Mouse (Mus musculus): Measurements from ENCODE around the gene Bpifa1. TPM values are rescaled to one million over a fixed set of nuclear protein-coding genes. Genes with fewer than 3 reads are reported as not detected.
"Not testable (repeated sequence)": the region's sequence is repeated elsewhere in the genome, so short reads cannot be mapped to it uniquely, and the experiment has no call there.

Bpifa1 gene
- polyA plus RNA-seq (2017; shearing (Covaris generic)): not detected

GRCm38 (mm10) chr2:154142580-154142979 is at the start of gene Bpifa1:
Gene Bpifa1 (plus strand): TSS chr2:154142880.
- no peak for ATAC-seq

GRCm38 (mm10) chr2:154097734-154098133 is 44.9 kb upstream of the Bpifa1 start:
- no peak for ATAC-seq

GRCm38 (mm10) chr2:154117381-154117780 is 25.3 kb upstream of the Bpifa1 start:
- no peak for ATAC-seq

GRCm38 (mm10) chr2:154130120-154130519 is 12.6 kb upstream of the Bpifa1 start, which contains the start of gene Bpifa3:
Gene Bpifa3 (plus strand): TSS chr2:154130336.
- no peak for ATAC-seq

GRCm38 (mm10) chr2:154143735-154144134 is 1.1 kb downstream of the Bpifa1 start:
- no peak for ATAC-seq

GRCm38 (mm10) chr2:154147496-154147895 is 4.8 kb downstream of the Bpifa1 start:
- no peak for ATAC-seq

GRCm38 (mm10) chr2:154158433-154158832 is 15.8 kb downstream of the Bpifa1 start:
- no peak for ATAC-seq

GRCm38 (mm10) chr2:154162307-154162706 is 19.6 kb downstream of the Bpifa1 start, which contains the start of gene Bpifa5:
Gene Bpifa5 (plus strand): TSS chr2:154162607.
- no peak for ATAC-seq

GRCm38 (mm10) chr2:154163306-154163705 is 20.6 kb downstream of the Bpifa1 start:
- no peak for ATAC-seq

- ATAC-seq: no peak
Observed at GRCm38 (mm10) chr2:154169172-154169571, 26.5 kb downstream of the Bpifa1 start.

GRCm38 (mm10) chr2:154171621-154172020 is 28.9 kb downstream of the Bpifa1 start:
- no peak for ATAC-seq

- ATAC-seq: no peak
Observed at GRCm38 (mm10) chr2:154173313-154173712, 30.6 kb downstream of the Bpifa1 start.

GRCm38 (mm10) chr2:154181900-154182299 is 39.2 kb downstream of the Bpifa1 start:
- ATAC-seq: not testable (repeated sequence)

GRCm38 (mm10) chr2:154183061-154183460 is 40.4 kb downstream of the Bpifa1 start:
- ATAC-seq: not testable (repeated sequence)

- ATAC-seq: no peak
Observed at GRCm38 (mm10) chr2:154185319-154185718, 42.6 kb downstream of the Bpifa1 start.

- no peak for ATAC-seq
Observed at GRCm38 (mm10) chr2:154185748-154186147, 43.1 kb downstream of the Bpifa1 start.

- ATAC-seq: no peak
Observed at GRCm38 (mm10) chr2:154187468-154187867, 44.8 kb downstream of the Bpifa1 start.

- ATAC-seq: no peak
Observed at GRCm38 (mm10) chr2:154189877-154190434, 47.3 kb downstream of the Bpifa1 start.

- ATAC-seq: no peak
Observed at GRCm38 (mm10) chr2:154190546-154191258, 48.0 kb downstream of the Bpifa1 start, which contains the start of gene Bpifb1. Gene Bpifb1 (plus strand): TSS chr2:154190818.

GRCm38 (mm10) chr2:154192141-154192540 is 49.5 kb downstream of the Bpifa1 start:
- ATAC-seq: no peak

GRCm38 (mm10) chr2:154193071-154193470 is 50.4 kb downstream of the Bpifa1 start:
- no peak for ATAC-seq

- ATAC-seq: no peak
Observed at GRCm38 (mm10) chr2:154193994-154194504, 51.4 kb downstream of the Bpifa1 start.

GRCm38 (mm10) chr2:154197036-154197435 is 54.4 kb downstream of the Bpifa1 start:
- ATAC-seq: no peak
